Mouse (Mus musculus) intestine, embryonic 15.5 days (tissue): ENCODE data around the gene Pcca. TPM values are rescaled to one million over a fixed set of nuclear protein-coding genes. Genes with fewer than 3 reads are reported as not detected.

ENCODE experiments used
- ATAC-seq: fragments of 200-750 bp; cut with Nextera tagmentation; 2 replicates; pipeline ENCODE4 v1.8.0; 2017; ENCODE audit warnings: moderate TSS enrichment, moderate library complexity
- H3K27ac ChIP-seq: fragments of 300-500 bp; sonication (generic); 2 replicates; pipeline ENCODE4 v1.5.1; 2015; ENCODE audit warnings: mild to moderate bottlenecking, inconsistent platforms
- H3K27me3 ChIP-seq: fragments of 300-500 bp; sonication (generic); replicated peaks from 2 replicates; pipeline ENCODE4 v1.6.1; 2015; ENCODE audit warnings: inconsistent platforms
- H3K36me3 ChIP-seq: fragments of 300-500 bp; sonication (generic); 2 replicates; pipeline ENCODE4 v1.6.1; 2015; ENCODE audit warnings: inconsistent platforms
- H3K4me1 ChIP-seq: fragments of 300-500 bp; sonication (generic); replicated peaks from 2 replicates; pipeline ENCODE4 v1.6.1; 2015; ENCODE audit warnings: inconsistent platforms
- H3K4me2 ChIP-seq: fragments of 300-500 bp; sonication (generic); replicated peaks from 2 replicates; pipeline ENCODE4 v1.6.1; 2015; ENCODE audit warnings: mild to moderate bottlenecking, inconsistent platforms
- H3K4me3 ChIP-seq: fragments of 300-500 bp; sonication (generic); replicated peaks from 2 replicates; pipeline ENCODE4 v1.5.1; 2015; ENCODE audit warnings: inconsistent platforms
- H3K9ac ChIP-seq: fragments of 300-500 bp; sonication (generic); 2 replicates; pipeline ENCODE4 v1.6.1; 2015; ENCODE audit warnings: inconsistent platforms
- H3K9me3 ChIP-seq: fragments of 300-500 bp; sonication (generic); 2 replicates; pipeline ENCODE4 v1.6.1; 2016; ENCODE audit warnings: inconsistent platforms
- WGBS: fragments of 180-500 bp; shearing (Covaris S2); methylation state at CpG from one replicate; pipeline ENCODE4 v1.1.7; 2015; 5-methylcytosine and 5-hydroxymethylcytosine counted together
- polyA plus RNA-seq: library from polyadenylated mRNA; unstranded; fragments of >200 nt; fragmentation: Nextera tagmentation; extraction: Ambion mirVana; gene quantifications from 2 replicates; pipeline ENCODE4 v1.2.1, GENCODE M21; 2015

Gene Pcca
- 18.9 and 19.1 TPM in 2 replicates for polyA plus RNA-seq

- Histone ChIP-seq H3K4me1 (no peaks in the 10 kb centered on the region), H3K36me3 (no peaks in the 10 kb centered on the region), H3K27me3 (no peaks in the 10 kb centered on the region), H3K4me2 (peak within 1 kb of the TSS; percentile 88), H3K9me3 (no peaks in the 10 kb centered on the region), H3K4me3 (peak within 1 kb of the TSS; percentile 87), H3K27ac (peak within 1 kb of the TSS; percentile 46; the same call in 1 of the 2 replicates), H3K9ac (peak within 1 kb of the TSS; percentile 70)
- ATAC-seq, result peak; percentile 100
- whole genome bisulfite sequencing, result 2% methylated on average over 54 of the region's 54 CpGs
These were observed at the start of gene Pcca for GRCm38 (mm10) chr14:122534017-122534924. TSS of gene Pcca (plus strand) at chr14:122534324.

- H3K9me3 ChIP-seq, result no peaks in the 10 kb centered on the region
- 2% methylated on average over 4 of the region's 4 CpGs for WGBS
- H3K27me3 ChIP-seq, result peaks cover 73% of the 10 kb centered on the region
These were observed 49.7 kb upstream of the Pcca start for GRCm38 (mm10) chr14:122484458-122484843.

DNA sequence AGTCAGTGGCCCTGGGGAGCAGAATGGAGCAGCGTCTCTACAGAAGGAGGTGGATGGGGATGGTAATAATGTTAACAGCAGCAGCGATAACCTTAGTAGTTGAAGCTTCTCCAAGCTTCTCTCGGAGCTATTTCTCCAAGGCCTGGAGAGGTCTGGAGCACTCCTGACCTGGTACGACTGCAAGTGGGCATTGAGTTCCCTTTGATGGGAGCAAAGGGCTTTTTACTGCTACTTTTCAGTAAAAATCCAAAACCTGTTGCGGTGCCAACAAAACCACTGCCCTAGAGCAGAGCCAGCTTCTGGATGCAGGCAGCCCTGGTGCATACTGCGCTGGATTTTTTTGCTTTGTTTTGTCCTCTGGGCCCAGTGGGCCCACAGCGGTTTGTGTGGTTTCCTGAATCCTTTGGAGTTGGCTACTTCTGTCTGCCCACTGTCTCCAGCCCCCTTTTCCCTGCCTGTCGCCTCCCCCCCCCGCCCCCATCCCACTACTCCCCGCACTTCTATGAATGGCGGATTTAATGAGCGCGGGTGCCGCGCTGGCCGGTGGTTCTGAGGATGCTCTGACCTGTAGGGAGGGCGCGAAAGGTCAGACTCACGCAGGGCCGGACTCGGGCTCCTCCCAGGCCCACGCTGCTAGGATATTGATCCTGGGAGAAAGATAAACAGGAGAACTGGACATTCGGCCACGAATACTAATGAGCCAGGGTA is 49.1 kb upstream of the Pcca start:
- H3K27me3 ChIP-seq, result peaks cover 78% of the 10 kb centered on the region
- no peaks in the 10 kb centered on the region for H3K4me1 ChIP-seq
- H3K27ac ChIP-seq, result no peak overlapping the region
- no peak overlapping the region for H3K9ac ChIP-seq
- H3K4me3 ChIP-seq, result no peak overlapping the region
- H3K9me3 ChIP-seq, result no peaks in the 10 kb centered on the region
- H3K4me2 ChIP-seq, result no peak overlapping the region
- WGBS, result under 1% methylated on average over 24 of the region's 24 CpGs
- no peaks in the 10 kb centered on the region for H3K36me3 ChIP-seq
- ATAC-seq, result no peak

More at GRCm38 (mm10) chr14:122484458-122484843, 49.7 kb upstream of the Pcca start:
- Histone ChIP-seq H3K4me3 (no peak overlapping the region), H3K27ac (no peak overlapping the region), H3K4me1 (no peaks in the 10 kb centered on the region), H3K4me2 (no peak overlapping the region), H3K36me3 (no peaks in the 10 kb centered on the region), H3K9ac (no peak overlapping the region)
- ATAC-seq, result no peak

DNA sequence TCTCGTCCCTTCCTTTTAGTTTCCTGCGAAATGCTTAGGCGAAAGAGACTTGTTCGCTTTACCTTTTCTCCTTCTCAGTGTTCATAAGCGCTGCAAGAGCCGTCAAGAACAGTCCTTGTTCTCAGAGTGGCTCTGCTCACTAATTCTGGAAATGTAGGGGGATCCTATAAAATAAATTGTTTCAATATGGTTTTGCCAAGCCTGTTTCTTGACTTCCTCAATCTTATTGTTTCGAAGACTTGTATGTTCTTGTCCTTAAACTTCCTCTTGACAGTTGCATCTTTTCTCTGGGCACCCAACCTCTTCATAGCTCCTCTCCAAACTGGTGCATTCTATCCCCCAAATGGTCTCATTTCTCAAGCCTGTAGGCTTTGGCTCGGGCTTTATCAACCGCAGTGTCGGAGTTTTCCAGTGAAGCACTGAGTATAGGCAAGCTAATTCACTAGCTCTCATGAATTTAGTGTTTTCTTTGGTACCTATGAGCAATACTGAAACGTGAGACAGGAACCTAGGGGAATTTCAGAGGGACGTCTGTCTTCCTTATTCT is 48.4 kb upstream of the Pcca start:
- Histone ChIP-seq H3K27ac (no peak overlapping the region), H3K4me2 (no peak overlapping the region), H3K9me3 (no peaks in the 10 kb centered on the region), H3K27me3 (peaks cover 78% of the 10 kb centered on the region), H3K9ac (no peak overlapping the region), H3K4me3 (no peak overlapping the region), H3K4me1 (peaks cover 3% of the 10 kb centered on the region), H3K36me3 (no peaks in the 10 kb centered on the region)
- 4% methylated on average over 12 of the region's 12 CpGs for WGBS
- no peak for ATAC-seq

GRCm38 (mm10) chr14:122486611-122487010 is 47.5 kb upstream of the Pcca start:
- Histone ChIP-seq H3K9me3 (no peaks in the 10 kb centered on the region), H3K4me3 (no peak overlapping the region), H3K9ac (no peak overlapping the region), H3K4me1 (peaks cover 5% of the 10 kb centered on the region), H3K27me3 (peaks cover 78% of the 10 kb centered on the region), H3K4me2 (no peak overlapping the region), H3K36me3 (no peaks in the 10 kb centered on the region), H3K27ac (no peak overlapping the region)
- 14% methylated on average over 1 of the region's 1 CpGs for WGBS
- ATAC-seq, result no peak

DNA sequence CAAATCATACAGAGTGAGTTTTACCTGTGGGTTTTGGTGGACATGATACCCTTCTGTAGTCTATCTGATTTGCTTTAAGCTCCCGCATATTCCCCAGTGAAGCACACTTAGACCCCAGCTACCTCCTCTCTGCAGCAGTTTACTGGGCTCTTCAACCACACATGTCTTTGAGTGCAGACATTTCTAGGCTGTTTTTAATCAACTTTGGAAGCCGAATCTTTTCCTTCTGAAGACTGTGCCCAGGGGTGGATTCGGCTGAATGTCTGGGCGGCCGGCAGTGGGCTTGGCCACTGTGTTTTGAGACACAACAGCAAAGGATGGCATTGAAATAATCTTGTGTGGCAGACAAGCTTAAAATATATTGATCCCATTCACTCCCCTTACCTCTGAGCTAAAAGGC is 46.8 kb upstream of the Pcca start:
- Histone ChIP-seq H3K9ac (no peak overlapping the region), H3K4me1 (peaks cover 5% of the 10 kb centered on the region), H3K9me3 (no peaks in the 10 kb centered on the region), H3K4me2 (no peak overlapping the region), H3K27ac (no peak overlapping the region), H3K36me3 (no peaks in the 10 kb centered on the region), H3K4me3 (no peak overlapping the region), H3K27me3 (peaks cover 72% of the 10 kb centered on the region)
- ATAC-seq, result no peak
- 7% methylated on average over 5 of the region's 5 CpGs for WGBS

DNA sequence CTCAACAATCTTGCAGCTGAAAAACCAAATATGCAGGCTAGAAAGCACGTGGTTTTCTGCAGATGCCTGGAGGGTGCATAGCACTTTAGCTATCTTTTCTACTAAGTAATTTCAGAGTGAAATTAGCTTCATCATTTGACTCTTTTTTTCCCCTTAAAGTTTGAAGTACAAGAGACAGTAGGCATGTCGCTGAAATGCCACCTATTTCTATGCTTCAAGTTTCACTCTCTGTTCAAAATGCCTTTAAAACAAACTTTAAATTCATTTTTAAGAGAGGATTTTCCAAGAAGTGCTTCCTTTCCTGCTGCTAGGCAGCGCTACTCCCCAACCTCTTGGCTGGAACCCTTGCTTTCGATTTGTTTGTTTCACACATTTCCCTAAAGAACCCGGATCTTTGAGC is 45.1 kb upstream of the Pcca start:
- H3K4me2 ChIP-seq, result no peak overlapping the region
- H3K4me3 ChIP-seq, result no peak overlapping the region
- peaks cover 62% of the 10 kb centered on the region for H3K27me3 ChIP-seq
- no peaks in the 10 kb centered on the region for H3K9me3 ChIP-seq
- no peaks in the 10 kb centered on the region for H3K36me3 ChIP-seq
- no peak overlapping the region for H3K9ac ChIP-seq
- H3K4me1 ChIP-seq, result peaks cover 5% of the 10 kb centered on the region
- H3K27ac ChIP-seq, result no peak overlapping the region
- WGBS, result 1% methylated on average over 5 of the region's 5 CpGs
- ATAC-seq, result no peak

GRCm38 (mm10) chr14:122489686-122490414 is 44.3 kb upstream of the Pcca start:
- 2% methylated on average over 12 of the region's 12 CpGs for WGBS
- H3K27me3 ChIP-seq, result peaks cover 57% of the 10 kb centered on the region
- H3K4me2 ChIP-seq, result no peak overlapping the region
- no peak overlapping the region for H3K27ac ChIP-seq
- no peak overlapping the region for H3K4me3 ChIP-seq
- H3K36me3 ChIP-seq, result no peaks in the 10 kb centered on the region
- H3K4me1 ChIP-seq, result peaks cover 5% of the 10 kb centered on the region
- no peak for ATAC-seq
- no peaks in the 10 kb centered on the region for H3K9me3 ChIP-seq
- H3K9ac ChIP-seq, result no peak overlapping the region

GRCm38 (mm10) chr14:122490441-122491328 is 43.4 kb upstream of the Pcca start, which contains the start of gene Gm10837:
TSS of gene Gm10837 (plus strand) at chr14:122490586.
- peak within 1 kb of the TSS; percentile 19; the same call in 1 of the 2 replicates for H3K4me3 ChIP-seq
- H3K4me1 ChIP-seq, result peaks cover 5% of the 10 kb centered on the region
- no peak within 1 kb of the TSS for H3K9ac ChIP-seq
- peak; percentile 47 for ATAC-seq
- peaks cover 54% of the 10 kb centered on the region for H3K27me3 ChIP-seq
- 1% methylated on average over 51 of the region's 51 CpGs for WGBS
- no peaks in the 10 kb centered on the region for H3K36me3 ChIP-seq
- H3K27ac ChIP-seq, result no peak within 1 kb of the TSS
- H3K9me3 ChIP-seq, result no peaks in the 10 kb centered on the region
- H3K4me2 ChIP-seq, result peak within 1 kb of the TSS; percentile 46

- 69% methylated on average over 6 of the region's 6 CpGs for WGBS
- Histone ChIP-seq H3K9me3 (no peaks in the 10 kb centered on the region), H3K4me3 (no peak overlapping the region), H3K27me3 (peaks cover 48% of the 10 kb centered on the region), H3K36me3 (no peaks in the 10 kb centered on the region), H3K9ac (no peak overlapping the region), H3K27ac (no peak overlapping the region), H3K4me2 (no peak overlapping the region), H3K4me1 (peaks cover 5% of the 10 kb centered on the region)
- no peak for ATAC-seq
These were observed 42.6 kb upstream of the Pcca start for GRCm38 (mm10) chr14:122491521-122491920.

- Histone ChIP-seq H3K9me3 (no peaks in the 10 kb centered on the region), H3K4me3 (no peak overlapping the region), H3K36me3 (no peaks in the 10 kb centered on the region), H3K4me1 (peaks cover 5% of the 10 kb centered on the region), H3K27ac (no peak overlapping the region), H3K4me2 (no peak overlapping the region), H3K9ac (no peak overlapping the region), H3K27me3 (peaks cover 48% of the 10 kb centered on the region)
- WGBS, result 71% methylated on average over 1 of the region's 1 CpGs
- no peak for ATAC-seq
These were observed 42.1 kb upstream of the Pcca start for GRCm38 (mm10) chr14:122492015-122492414.
